Mouse (Mus musculus): Measurements from ENCODE around the gene Slc6a12. TPM values are rescaled to one million over a fixed set of nuclear protein-coding genes. Genes with fewer than 3 reads are reported as not detected.

The Slc6a12 gene
- polyA plus RNA-seq, 1 experiment, result 6.5 TPM

- Histone ChIP-seq H3K4me3 (ENCODE audit: insufficient read depth, low read depth, low read length) (no peak overlapping the region), H3K4me1 (ENCODE audit: control insufficient read depth, insufficient read depth, low read length) (no peaks in the 10 kb centered on the region), H3K36me3 (ENCODE audit: control insufficient read depth, insufficient read depth, low read length) (no peaks in the 10 kb centered on the region), H3K27ac (ENCODE audit: insufficient read depth, low read depth, low read length) (no peak overlapping the region), H3K27me3 (replicated peaks; ENCODE audit: control insufficient read depth, insufficient read depth, low read length) (no peaks in the 10 kb centered on the region)
- no peak for DNase-seq
- no peak for TF ChIP-seq POLR2A (IDR thresholded peaks at IDR 0.05; ENCODE audit: low read depth, low read length)
- no peak for TF ChIP-seq CTCF (conservative IDR thresholded peaks at IDR 0.05; ENCODE audit: insufficient read depth, insufficient read length, low read depth, low read length)
- 62% methylated on average over 8 of the region's 8 CpGs for WGBS
These were observed 37.7 kb downstream of the Slc6a12 start for GRCm38 (mm10) chr6:121380576-121380975.

DNA sequence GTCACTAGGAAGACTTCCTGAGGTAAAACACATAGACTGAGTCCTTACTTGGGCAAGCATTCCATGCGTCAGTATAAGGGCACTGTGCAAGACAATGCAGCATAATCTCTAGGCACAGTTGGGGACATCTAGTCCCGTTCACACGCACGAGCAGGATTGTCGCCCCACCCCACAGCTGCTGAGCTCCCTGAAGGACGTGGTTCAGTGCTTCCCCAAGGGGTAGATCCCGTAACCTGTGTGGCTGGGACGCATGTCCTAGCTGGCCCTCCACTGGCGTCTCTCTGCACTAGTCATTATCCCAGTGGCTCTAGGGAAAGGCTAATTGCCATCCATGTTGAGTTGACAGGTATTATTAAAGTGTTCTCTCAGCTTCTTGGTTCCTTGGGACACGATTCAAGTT is 39.2 kb downstream of the Slc6a12 start:
- H3K4me1 ChIP-seq (ENCODE audit: control insufficient read depth, insufficient read depth, low read length), result no peaks in the 10 kb centered on the region
- H3K36me3 ChIP-seq (ENCODE audit: control insufficient read depth, insufficient read depth, low read length), result no peaks in the 10 kb centered on the region
- no peak overlapping the region for H3K4me3 ChIP-seq (ENCODE audit: insufficient read depth, low read depth, low read length)
- no peaks in the 10 kb centered on the region for H3K27me3 ChIP-seq (replicated peaks; ENCODE audit: control insufficient read depth, insufficient read depth, low read length)
- no peak for DNase-seq
- no peak for TF ChIP-seq POLR2A (IDR thresholded peaks at IDR 0.05; ENCODE audit: low read depth, low read length)
- no peak for TF ChIP-seq CTCF (conservative IDR thresholded peaks at IDR 0.05; ENCODE audit: insufficient read depth, insufficient read length, low read depth, low read length)
- 30% methylated on average over 10 of the region's 10 CpGs for WGBS
- H3K27ac ChIP-seq (ENCODE audit: insufficient read depth, low read depth, low read length), result no peak overlapping the region

DNA sequence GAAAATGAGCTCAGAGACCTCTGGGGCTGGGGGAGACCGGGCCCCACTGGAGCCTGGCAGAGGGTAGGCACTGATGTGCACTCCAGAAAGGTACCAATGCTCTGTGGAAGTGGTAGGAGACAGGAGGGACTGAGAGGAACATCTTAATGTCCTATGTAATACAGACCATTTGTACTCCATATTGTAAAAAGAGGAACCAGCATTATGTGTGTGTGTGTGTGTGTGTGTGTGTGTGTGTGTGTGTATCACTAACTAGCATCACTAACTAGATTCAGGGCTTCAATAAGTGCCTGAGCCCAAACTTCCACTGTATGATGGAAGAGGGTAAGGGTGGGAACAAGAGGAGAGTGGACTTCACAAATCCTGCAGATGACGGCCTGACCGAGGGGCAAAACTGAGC is 42.5 kb downstream of the Slc6a12 start:
- no peak overlapping the region for H3K4me3 ChIP-seq (ENCODE audit: insufficient read depth, low read depth, low read length)
- 78% methylated on average over 3 of the region's 3 CpGs for WGBS
- no peaks in the 10 kb centered on the region for H3K27me3 ChIP-seq (replicated peaks; ENCODE audit: control insufficient read depth, insufficient read depth, low read length)
- no peak overlapping the region for H3K27ac ChIP-seq (ENCODE audit: insufficient read depth, low read depth, low read length)
- TF ChIP-seq POLR2A (IDR thresholded peaks at IDR 0.05; ENCODE audit: low read depth, low read length), result no peak
- no peak for TF ChIP-seq CTCF (conservative IDR thresholded peaks at IDR 0.05; ENCODE audit: insufficient read depth, insufficient read length, low read depth, low read length)
- DNase-seq, result no peak
- H3K4me1 ChIP-seq (ENCODE audit: control insufficient read depth, insufficient read depth, low read length), result no peaks in the 10 kb centered on the region
- H3K36me3 ChIP-seq (ENCODE audit: control insufficient read depth, insufficient read depth, low read length), result no peaks in the 10 kb centered on the region

- TF ChIP-seq CTCF (conservative IDR thresholded peaks at IDR 0.05; ENCODE audit: insufficient read depth, insufficient read length, low read depth, low read length) (no peak), POLR2A (IDR thresholded peaks at IDR 0.05; ENCODE audit: low read depth, low read length) (no peak)
- DNase-seq, result no peak
- no peaks in the 10 kb centered on the region for H3K27me3 ChIP-seq (replicated peaks; ENCODE audit: control insufficient read depth, insufficient read depth, low read length)
- H3K36me3 ChIP-seq (ENCODE audit: control insufficient read depth, insufficient read depth, low read length), result no peaks in the 10 kb centered on the region
- H3K27ac ChIP-seq (ENCODE audit: insufficient read depth, low read depth, low read length), result no peak overlapping the region
- no peak overlapping the region for H3K4me3 ChIP-seq (ENCODE audit: insufficient read depth, low read depth, low read length)
- H3K4me1 ChIP-seq (ENCODE audit: control insufficient read depth, insufficient read depth, low read length), result no peaks in the 10 kb centered on the region
- 87% methylated on average over 4 of the region's 4 CpGs for WGBS
These were observed 49.9 kb downstream of the Slc6a12 start for GRCm38 (mm10) chr6:121392610-121393252.

DNA sequence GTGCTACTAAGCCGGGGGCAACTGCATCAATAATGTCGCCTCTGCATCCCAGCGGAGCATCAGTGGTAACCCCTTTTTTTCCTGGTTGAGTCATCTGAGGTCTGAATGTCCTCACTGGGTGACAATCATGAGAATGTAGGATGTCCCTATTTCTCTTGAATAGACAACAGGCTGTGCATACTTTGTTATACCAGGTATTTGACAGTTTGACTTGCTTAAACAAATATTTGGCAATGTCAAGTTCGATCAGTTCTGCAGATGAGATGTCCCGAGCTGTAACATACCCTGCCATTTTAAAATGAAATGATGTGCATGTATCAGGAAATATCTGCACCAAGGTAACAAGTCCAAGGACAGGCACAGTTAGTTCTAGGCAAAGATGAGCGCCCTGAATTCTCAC is 58.3 kb downstream of the Slc6a12 start:
- Histone ChIP-seq H3K4me1 (ENCODE audit: control insufficient read depth, insufficient read depth, low read length) (no peaks in the 10 kb centered on the region), H3K4me3 (ENCODE audit: insufficient read depth, low read depth, low read length) (no peak overlapping the region), H3K27me3 (replicated peaks; ENCODE audit: control insufficient read depth, insufficient read depth, low read length) (no peaks in the 10 kb centered on the region), H3K27ac (ENCODE audit: insufficient read depth, low read depth, low read length) (no peak overlapping the region), H3K36me3 (ENCODE audit: control insufficient read depth, insufficient read depth, low read length) (no peaks in the 10 kb centered on the region)
- 90% methylated on average over 6 of the region's 6 CpGs for WGBS
- DNase-seq, result no peak
- TF ChIP-seq CTCF (conservative IDR thresholded peaks at IDR 0.05; ENCODE audit: insufficient read depth, insufficient read length, low read depth, low read length), result no peak
- TF ChIP-seq POLR2A (IDR thresholded peaks at IDR 0.05; ENCODE audit: low read depth, low read length), result no peak

- no peak overlapping the region for H3K27ac ChIP-seq (ENCODE audit: insufficient read depth, low read depth, low read length)
- no peaks in the 10 kb centered on the region for H3K4me1 ChIP-seq (ENCODE audit: control insufficient read depth, insufficient read depth, low read length)
- TF ChIP-seq POLR2A (IDR thresholded peaks at IDR 0.05; ENCODE audit: low read depth, low read length), result no peak
- TF ChIP-seq CTCF (conservative IDR thresholded peaks at IDR 0.05; ENCODE audit: insufficient read depth, insufficient read length, low read depth, low read length), result no peak
- WGBS, result 83% methylated on average over 14 of the region's 14 CpGs
- no peak for DNase-seq
- no peaks in the 10 kb centered on the region for H3K36me3 ChIP-seq (ENCODE audit: control insufficient read depth, insufficient read depth, low read length)
- H3K4me3 ChIP-seq (ENCODE audit: insufficient read depth, low read depth, low read length), result no peak overlapping the region
- H3K27me3 ChIP-seq (replicated peaks; ENCODE audit: control insufficient read depth, insufficient read depth, low read length), result no peaks in the 10 kb centered on the region
These were observed 59.2 kb downstream of the Slc6a12 start for GRCm38 (mm10) chr6:121401826-121402660.

GRCm38 (mm10) chr6:121402661-121403244 is 59.9 kb downstream of the Slc6a12 start:
- DNase-seq, result no peak
- no peak overlapping the region for H3K4me3 ChIP-seq (ENCODE audit: insufficient read depth, low read depth, low read length)
- no peaks in the 10 kb centered on the region for H3K4me1 ChIP-seq (ENCODE audit: control insufficient read depth, insufficient read depth, low read length)
- H3K27me3 ChIP-seq (replicated peaks; ENCODE audit: control insufficient read depth, insufficient read depth, low read length), result no peaks in the 10 kb centered on the region
- H3K36me3 ChIP-seq (ENCODE audit: control insufficient read depth, insufficient read depth, low read length), result no peaks in the 10 kb centered on the region
- no peak overlapping the region for H3K27ac ChIP-seq (ENCODE audit: insufficient read depth, low read depth, low read length)
- 88% methylated on average over 8 of the region's 8 CpGs for WGBS
- no peak for TF ChIP-seq POLR2A (IDR thresholded peaks at IDR 0.05; ENCODE audit: low read depth, low read length)
- no peak for TF ChIP-seq CTCF (conservative IDR thresholded peaks at IDR 0.05; ENCODE audit: insufficient read depth, insufficient read length, low read depth, low read length)
